Mouse (Mus musculus) hindlimb bud, embryonic 11.5 days (tissue): ENCODE measurements around the gene Kcnip1.

Experiments used
- DNase-seq: peaks from one replicate; pipeline ENCODE4 v3.0.0-alpha.2; 2012; ENCODE audit warnings: low read depth, low spot score; ENCODE audit errors: extremely low spot score

The Kcnip1 gene

DNA sequence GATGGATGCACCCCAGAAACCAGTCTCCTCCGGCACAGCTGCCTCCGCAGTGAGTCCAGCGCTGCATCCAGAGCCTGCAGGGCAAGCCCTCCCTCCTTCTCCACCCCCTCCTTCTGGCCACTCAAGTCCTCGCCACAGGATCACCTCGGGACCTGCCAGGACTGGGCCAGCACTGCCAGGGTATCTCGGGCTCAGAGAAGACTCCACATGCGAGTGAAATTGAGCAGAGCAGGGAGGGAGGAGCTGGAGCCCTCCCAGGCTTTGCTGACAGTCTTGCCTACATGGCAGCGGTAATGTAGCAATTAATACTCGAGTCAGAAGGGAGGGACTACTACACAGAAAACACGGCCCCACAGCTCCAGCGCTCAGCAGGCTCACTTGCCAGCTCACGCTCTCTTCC is at the start of gene Kcnip1:
Gene Kcnip1 (minus strand): TSS at position 215 of the 400 bp plus-strand sequence.
- no peak for DNase-seq

DNA sequence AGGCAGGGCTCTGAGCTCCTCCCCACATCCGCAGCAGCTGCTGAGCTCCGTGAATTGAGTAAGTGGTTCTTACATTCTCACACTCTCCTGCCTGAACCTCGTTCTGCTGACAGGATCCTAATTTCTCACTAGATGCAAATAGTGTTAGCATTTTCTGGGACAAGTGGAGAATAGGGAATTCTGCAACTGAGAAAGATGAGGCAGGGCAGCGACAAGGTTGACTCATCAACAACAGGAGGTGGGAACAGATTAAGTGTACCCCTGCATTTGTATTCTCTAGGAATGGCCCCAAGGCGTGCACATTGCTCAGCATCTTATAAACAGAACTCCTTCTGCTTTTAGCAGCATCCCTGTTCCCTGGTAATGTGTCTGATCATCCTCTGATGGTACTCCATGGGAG is 47.1 kb upstream of the Kcnip1 start:
- no peak for DNase-seq

DNA sequence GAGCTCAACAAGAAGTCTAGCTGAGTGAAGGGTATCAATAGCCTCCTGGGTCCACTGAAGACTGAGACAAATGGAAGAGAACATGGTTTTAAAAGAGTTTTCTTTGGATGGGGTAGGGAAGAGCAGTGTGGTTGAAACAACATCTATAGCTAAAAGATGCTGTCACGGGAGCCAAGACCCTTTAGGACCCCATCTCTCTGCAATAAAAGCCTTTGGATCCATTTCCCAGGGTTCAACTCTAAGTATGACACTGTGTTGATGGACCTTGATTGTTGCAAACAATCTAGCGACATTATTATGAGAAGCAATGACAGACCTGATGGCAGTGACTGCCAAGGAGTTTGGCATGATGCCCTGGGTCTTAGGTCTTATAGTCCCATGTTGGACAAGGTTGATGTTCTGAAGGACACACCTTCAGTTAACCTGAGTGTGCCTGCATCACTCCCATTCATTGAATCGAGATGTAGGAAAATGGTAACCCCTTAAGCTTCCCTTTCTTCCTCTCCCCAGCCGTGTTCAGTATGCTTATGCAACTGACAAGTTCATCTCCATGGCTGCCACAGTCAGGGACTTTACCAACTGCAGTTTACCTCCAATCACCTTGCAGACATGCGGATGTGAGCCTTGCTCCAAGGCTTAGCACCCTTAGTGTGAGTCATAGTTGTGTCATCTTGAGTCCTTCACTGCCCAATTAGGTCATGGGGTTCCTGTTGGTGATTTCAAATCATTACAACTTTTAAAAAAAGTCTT is 43.1 kb upstream of the Kcnip1 start:
- no peak for DNase-seq

DNA sequence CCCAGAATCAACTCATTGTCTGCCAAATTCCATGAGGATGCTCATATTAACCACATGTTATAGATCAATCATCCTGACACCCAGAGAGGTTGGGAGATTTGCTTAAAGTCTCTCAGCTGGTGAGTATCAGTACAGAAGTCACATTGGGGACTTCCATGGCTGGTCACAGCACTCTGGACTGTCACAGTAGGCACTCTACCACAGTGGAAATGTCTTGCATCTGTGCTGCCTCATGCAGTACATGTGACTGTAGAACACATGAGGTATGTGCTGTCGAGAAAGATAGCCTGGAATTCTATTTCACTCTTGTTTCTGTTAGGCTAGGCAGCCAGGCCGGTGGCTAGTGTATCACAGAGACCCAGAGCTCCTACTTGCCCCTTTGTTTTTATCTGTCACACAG is 41.8 kb upstream of the Kcnip1 start:
- no peak for DNase-seq

DNA sequence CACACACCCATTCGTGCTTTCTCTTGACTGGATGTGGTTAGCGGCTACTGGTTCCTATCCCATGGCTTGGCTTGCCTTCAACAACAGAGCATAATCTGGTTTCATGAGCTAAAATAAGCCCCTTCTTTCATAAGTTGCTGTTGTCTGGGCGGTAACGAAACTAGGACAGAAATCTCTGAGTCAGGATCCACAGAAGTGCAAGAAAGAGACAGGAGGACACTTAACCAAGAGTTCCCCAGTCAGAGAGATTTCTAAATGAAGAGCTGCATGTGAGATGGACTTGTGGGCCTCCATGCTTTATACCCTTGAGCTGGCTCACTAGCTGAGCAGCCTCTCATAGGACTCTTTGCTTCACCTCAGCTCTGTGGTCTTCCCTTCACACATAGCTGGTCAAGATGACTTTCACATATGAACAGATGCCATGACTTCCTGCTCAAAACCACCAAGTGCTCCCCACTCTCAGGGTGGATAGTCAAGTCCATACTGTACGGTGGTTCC is 41.1 kb upstream of the Kcnip1 start:
- DNase-seq, result no peak

GRCm38 (mm10) chr11:34031015-34031805 is 38.3 kb upstream of the Kcnip1 start:
- no peak for DNase-seq

- no peak for DNase-seq
Measured at GRCm38 (mm10) chr11:34029658-34030057, 36.7 kb upstream of the Kcnip1 start.

DNA sequence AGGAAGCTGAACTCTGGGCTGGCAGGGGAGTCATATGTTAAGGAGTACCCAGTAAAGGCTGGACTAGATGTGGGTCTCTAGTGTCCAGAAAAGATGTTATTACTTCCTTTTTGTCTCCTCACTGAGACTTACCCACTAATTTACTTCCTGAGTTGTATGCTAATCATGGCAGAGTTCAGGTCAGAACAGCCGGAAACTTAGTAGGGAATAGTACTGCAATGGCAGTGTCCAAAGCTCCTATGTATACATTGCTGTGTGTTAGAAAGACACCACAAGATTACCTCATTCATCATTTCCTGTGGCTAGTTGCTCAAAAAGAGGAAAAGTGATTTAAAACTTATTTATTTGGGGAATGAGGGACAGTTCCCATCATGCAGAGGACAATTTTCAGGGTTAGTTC is 32.1 kb upstream of the Kcnip1 start:
- no peak for DNase-seq

- no peak for DNase-seq
Measured at GRCm38 (mm10) chr11:34012007-34012652, 19.2 kb upstream of the Kcnip1 start.

GRCm38 (mm10) chr11:34010859-34011172 is 17.9 kb upstream of the Kcnip1 start:
- no peak for DNase-seq

- DNase-seq, result no peak
Measured at GRCm38 (mm10) chr11:34010133-34010858, 17.3 kb upstream of the Kcnip1 start.

- DNase-seq, result no peak
Measured at GRCm38 (mm10) chr11:34009316-34010087, 16.6 kb upstream of the Kcnip1 start.

GRCm38 (mm10) chr11:34008702-34009101 is 15.8 kb upstream of the Kcnip1 start:
- peak; percentile 57 for DNase-seq

DNA sequence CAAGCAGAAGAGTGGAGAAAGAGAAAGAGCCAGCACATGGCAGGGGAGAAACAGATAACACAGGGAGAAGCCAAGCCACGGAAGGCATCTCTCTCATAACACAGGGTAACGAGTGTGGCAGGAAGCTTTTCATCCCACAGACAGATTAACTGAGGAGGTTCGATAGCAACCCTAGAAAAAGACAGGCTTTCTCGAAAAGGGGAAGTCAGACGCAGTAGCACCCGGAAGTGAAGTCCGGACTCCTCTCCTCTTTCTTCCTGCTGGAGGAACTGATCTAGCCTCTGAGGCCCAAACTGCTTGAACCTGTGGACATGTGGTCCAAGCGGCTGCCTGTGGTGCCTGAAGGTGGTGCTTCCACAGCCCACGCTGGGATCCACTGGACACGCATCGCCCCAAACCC is 15.3 kb upstream of the Kcnip1 start:
- no peak for DNase-seq

GRCm38 (mm10) chr11:34007616-34008015 is 14.7 kb upstream of the Kcnip1 start:
- DNase-seq, result no peak

DNA sequence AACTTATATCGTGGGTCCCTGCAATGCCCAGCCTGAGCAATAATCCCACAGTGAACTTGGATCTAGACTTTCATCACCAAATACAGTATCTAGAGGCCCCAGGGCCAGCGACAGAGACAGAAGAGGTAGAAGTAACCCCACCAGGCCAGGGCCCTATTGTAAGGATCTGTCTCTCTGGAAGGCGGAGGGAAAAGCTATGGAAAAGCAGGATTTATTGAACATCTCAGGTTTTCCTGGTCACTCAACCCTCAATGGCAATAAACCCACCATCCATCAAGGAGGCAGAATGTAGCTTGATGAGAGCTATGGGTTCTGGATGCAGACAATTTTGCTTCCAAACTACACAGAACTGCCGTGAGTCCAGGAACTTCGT is 9.6 kb upstream of the Kcnip1 start:
- no peak for DNase-seq

- DNase-seq, result no peak
Measured at GRCm38 (mm10) chr11:34001938-34002592, 9.1 kb upstream of the Kcnip1 start.

GRCm38 (mm10) chr11:34000416-34000815 is 7.5 kb upstream of the Kcnip1 start:
- DNase-seq, result no peak

DNA sequence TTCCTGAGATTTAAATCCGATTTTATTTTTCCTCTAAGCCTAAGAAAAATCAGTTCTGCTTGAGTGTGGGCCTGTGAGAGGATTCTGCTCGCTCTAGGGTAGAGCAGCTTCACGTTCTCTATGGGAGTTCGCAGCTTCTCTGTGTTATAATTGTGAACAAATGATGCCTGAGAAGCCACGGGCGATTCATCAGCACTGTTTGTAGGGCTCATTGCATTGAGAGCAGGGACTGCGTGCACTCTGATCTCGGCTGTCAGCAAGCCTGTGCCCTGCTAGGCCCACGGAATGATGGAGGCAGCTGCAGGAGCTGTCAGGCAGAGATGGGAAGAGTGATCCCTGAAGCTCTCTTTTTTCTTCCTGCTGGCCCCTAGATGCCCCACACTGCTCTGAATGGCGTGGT is 5.3 kb upstream of the Kcnip1 start:
- no peak for DNase-seq

DNA sequence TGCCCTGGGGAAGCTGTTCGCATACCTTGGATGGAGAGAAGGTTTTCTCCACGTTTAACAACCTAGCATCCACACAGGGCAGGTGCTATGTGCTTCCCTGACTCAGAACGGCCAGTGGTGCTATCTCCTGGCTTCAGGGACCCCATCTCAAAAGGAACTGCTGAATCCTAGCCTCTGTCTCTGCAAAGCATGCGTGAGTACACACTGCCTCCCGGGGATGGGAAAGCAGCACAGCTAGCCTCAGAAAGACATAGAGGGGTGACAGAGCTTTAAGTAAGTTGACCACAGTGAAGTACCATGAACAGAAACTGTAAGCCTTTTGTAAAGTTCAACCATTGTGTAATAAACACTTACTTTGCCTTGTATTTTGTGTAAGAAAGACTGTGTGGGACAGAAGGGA is 544 bp upstream of the Kcnip1 start:
- no peak for DNase-seq
